Mouse (Mus musculus): ENCODE measurements at regions not wholly inside any gene's neighbourhood (a gene's known extent, or its start where the extent isn't known, plus 50 kb on each side); places are given as distances from the start of the nearest gene placed in this dataset.

DNA sequence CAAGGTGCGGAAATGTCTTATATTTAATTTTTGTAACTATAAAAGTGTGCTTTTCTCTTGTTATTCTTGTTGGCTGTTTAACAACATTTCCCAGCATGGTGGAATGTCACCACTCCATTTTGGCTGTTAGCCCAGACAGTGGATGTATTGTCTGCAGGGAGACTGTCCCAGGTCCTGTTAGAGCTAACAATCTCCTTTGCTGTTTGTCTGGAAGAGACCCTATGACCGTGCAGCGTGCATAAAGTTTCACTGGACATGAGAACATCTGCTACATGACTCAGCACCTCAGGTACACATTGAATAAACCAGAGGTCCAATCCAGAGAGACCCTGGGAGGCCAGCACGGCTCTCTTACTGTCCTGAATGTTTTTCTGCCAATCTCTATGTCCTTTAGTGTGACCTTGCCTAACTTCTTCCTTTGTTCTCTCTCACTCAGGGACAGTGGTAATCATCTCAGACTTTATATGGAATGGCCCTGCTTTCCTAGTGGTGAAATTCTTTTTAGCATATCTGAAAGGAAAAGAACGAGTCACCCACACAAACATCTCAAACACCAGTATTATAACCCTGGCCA is 450.7 kb downstream of the Fgf9 start:
- no peak for TF ChIP-seq CTCF (IDR thresholded peaks at IDR 0.05; ENCODE audit: control insufficient read depth, insufficient read depth, insufficient read length)
- no peak for TF ChIP-seq MAX (IDR thresholded peaks at IDR 0.05)
- no peak for TF ChIP-seq MYOD1 (IDR thresholded peaks at IDR 0.05; ENCODE audit: control insufficient read depth, insufficient read length, low read depth)
- no peak for TF ChIP-seq USF1 (IDR thresholded peaks at IDR 0.05; ENCODE audit: low read depth)
- TF ChIP-seq MYOG (IDR thresholded peaks at IDR 0.05; ENCODE audit: control insufficient read depth, extremely low read depth, insufficient read length): no peak
- TF ChIP-seq CEBPB (IDR thresholded peaks at IDR 0.05; ENCODE audit: low read depth): no peak
- TF ChIP-seq FOSL1 (IDR thresholded peaks at IDR 0.05; ENCODE audit: insufficient read depth, low read length, poor library complexity, severe bottlenecking): no peak

All from C2C12 (cell line).